Mouse (Mus musculus) T-helper 1 cell (primary cell): Measurements from ENCODE around the gene Hid1.

ENCODE experiments used
- in situ Hi-C: fragments of 300-600 bp; cut with MboI, MseI; formaldehyde crosslinking; loops from one replicate; pipeline ENCODE4 v1.15.1; 2025; ENCODE audit warnings: high pct_unique_total_duplicates

Gene Hid1

DNA sequence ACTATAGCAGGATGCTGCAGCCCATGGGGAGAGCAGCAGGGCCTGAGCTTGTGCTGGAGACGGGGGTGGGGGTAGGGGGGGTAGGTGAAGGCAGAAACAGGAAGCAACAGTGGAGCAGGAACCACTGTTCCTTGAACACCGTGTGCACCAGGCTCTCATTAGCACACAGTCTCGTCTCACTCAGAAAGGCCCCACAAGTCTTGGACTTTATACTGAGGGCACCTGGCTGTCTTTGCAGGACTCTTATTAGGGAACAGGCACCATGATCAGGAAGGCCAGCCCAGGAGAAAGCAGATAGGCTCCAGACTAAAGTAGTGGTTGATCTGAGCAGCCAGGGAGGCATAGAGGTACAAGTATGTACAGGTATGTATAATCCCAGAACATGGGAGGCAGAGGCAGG lies 30.2 kb downstream of the Hid1 start:
- in situ Hi-C loops, result loop anchor here (10.0 kb wide), 1 partner anchor 1153 kb away; no protein-coding TSS in a partner anchor

DNA sequence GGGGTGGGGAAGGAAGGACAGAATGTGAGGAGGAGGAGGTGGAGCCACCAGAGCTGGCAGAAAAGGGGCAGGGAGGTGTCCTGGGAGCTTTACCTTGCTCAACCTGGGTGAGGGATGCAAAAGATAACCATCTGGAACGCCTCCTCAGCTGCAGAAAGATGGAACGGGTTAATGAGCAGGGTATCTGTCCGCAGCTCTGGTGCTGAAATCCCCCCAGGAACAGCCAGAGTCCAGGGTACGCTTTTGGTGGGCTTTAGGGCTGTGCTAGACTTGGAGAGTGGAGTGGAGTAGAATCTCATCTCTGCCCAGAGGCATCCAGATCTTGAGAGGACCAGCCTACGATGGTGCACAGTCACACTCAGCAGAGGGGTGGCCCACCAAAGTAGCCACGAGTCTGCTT lies 31.4 kb downstream of the Hid1 start:
- in situ Hi-C loops, result loop anchor here (10.0 kb wide), 1 partner anchor 1151 kb away; no protein-coding TSS in a partner anchor

DNA sequence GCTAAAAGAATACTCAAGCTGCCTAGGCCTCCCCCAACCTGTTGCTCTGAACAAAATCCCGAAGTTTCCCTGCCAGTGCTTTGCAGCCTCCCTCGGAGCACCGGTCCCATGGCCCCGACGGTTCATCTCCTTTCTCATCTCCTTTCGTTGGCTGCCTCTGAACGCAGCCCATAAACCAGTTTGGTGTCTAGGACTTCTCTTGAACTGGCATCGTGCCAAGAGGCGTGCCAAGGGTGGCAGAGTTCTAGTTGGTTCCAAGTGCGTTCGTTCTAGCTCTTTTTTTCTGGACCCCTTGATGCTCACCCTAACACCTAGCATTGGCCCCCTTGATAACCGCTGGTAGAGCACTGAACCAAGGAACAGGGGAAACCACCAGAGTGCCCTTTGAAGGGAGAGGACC lies 32.3 kb downstream of the Hid1 start:
- in situ Hi-C loops, result loop anchor here (10.0 kb wide), 1 partner anchor 1150 kb away; no protein-coding TSS in a partner anchor

DNA sequence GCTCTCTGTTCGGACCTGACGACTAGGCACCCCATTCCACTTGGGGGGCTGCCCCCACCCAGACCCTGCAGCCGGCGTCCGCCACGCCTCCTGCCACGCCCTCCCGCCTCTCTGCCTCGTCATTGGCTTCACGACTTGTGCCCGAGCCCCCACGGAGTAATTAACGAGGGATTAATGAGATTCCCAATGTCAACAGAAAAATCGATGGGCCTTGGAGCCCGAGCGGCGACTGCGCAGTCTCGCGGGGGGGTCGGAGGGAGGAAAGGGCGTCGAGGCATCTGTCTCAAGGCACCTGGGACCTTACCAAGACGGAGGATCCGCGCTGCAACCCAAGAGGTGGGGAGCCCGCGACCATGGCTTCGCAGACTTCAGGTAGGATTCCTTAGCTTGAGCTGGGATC lies 33.0 kb downstream of the Hid1 start, which contains the start of gene Otop3:
Gene Otop3 (plus strand): TSS at position 201 of the 400 bp plus-strand sequence.
- in situ Hi-C loops, result loop anchor here (10.0 kb wide), 1 partner anchor 1150 kb away; no protein-coding TSS in a partner anchor

DNA sequence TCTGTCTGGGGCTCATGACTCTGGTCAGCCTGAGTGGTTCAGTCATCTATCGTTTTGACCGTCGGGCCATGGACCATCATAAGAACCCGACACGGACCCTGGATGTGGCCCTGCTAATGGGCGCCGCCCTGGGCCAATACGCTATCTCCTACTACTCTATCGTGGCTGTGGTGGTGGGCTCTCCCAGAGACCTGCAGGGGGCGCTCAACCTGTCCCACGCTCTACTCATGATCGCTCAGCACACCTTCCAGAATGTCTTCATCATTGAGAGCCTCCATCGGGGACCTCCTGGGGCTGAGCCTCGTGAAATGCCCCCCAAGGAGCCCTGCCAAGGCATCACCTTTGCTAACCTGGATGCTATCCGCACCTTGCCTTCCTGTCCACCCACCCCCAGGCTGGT lies 38.2 kb downstream of the Hid1 start:
- in situ Hi-C loops, result no loop called here

DNA sequence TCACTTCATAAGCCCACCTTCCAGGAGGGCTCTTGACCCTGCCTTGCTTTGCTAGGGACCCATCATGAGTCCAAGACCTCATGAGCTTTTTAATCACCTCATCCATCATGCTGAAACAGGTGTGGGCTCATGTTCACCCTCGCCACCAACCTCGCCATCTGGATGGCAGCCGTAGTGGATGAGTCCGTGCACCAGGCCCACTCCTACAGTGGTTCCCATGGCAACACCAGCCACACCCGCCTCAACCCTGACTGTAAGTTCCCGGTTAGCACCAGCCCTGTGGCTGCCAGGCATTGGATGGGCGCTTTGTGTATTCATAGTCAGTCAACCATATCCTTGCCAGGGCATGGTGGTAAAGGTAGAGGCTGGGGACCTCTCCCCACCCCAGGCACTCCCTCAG lies 40.8 kb downstream of the Hid1 start:
- in situ Hi-C loops, result no loop called here

DNA sequence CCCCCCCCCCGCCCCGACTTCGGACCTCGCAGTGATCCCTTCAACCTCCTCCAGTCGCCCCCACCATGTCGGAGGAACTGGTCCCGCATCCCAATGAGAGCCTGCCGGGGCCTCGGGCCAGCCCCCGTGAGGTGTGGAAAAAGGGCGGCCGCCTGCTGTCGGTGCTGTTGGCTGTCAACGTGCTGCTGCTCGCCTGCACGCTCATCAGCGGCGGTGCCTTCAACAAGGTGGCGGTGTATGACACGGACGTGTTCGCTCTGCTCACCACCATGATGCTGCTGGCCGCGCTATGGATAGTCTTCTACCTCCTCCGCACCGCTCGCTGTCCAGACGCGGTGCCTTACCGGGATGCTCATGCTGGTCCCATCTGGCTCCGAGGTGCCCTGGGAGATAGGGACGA lies 44.2 kb downstream of the Hid1 start:
- in situ Hi-C loops, result no loop called here

DNA sequence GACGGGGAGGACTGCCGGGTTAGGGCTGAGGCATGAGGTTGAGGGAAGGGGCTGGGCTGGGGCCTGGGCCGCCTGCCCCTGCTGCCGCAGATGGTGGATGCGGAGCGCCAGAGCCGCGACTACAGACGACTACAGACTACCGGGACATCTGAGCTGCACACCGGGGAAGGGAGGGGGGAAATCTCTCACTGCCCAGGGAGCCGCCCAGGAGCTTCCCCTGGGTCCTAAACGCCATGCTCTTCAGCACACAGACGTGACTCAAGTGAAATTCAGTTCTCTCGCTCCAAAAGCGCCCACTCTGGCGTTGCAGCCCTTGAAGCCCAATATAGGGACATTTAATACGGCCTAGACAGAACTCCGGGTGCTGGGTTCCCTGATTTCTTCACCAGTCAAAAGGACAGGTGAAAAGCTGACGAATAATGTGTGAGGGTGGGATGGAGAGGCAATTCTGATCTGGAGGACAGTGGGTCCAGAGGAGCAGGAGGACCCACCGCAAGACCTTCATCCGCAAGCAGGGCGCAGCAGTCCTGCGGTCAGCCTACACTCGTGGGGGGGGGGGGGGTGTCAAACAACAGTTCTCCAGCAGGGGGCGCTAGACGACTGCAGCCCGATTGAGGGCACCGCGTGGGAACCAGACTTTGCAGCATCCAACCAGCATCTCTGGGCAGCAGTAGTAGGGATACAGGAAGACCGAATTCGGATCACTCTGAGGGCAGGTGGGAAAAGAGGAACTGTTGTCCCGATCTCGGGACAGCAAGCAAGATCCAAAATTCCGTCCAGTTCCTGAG lies 45.5 kb downstream of the Hid1 start, which contains the start of gene Ush1g:
Gene Ush1g (minus strand): TSS at position 136 of the 788 bp plus-strand sequence.
- in situ Hi-C loops, result no loop called here

DNA sequence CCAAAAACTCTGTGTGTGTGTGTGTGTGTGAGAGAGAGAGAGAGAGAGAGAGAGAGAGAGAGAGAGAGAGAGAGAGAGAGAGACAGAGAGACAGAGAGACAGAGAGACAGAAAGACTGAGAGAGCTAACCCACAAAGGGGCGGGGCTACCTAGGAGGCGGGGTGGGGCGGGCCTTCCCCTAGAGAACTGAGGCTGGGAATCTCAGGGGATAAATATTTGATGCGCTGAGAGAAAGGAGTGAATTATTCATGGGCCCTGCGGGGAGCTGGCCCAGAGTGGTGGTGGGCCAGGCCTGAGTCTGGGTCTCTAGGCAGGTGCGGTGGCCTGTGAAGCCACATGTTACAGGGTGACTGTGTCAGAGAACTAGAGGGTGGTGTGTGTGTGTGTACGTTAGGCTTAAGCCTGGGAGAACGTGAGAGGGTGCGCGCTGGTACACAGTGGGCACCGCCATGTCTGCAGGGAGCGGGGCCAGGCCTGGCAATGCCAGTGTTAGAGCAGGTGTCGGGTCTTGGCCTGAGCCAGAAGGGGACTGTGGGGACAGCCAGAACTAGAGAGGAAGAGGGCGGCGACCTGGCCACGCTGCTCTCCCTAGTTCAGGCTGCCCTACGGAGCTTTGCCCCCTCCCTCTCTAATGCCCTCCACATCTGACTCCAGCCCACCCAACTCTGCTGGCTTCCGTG lies 47.7 kb downstream of the Hid1 start:
- in situ Hi-C loops, result loop anchor here (5.0 kb wide), 1 partner anchor 37 kb away; no protein-coding TSS in a partner anchor

DNA sequence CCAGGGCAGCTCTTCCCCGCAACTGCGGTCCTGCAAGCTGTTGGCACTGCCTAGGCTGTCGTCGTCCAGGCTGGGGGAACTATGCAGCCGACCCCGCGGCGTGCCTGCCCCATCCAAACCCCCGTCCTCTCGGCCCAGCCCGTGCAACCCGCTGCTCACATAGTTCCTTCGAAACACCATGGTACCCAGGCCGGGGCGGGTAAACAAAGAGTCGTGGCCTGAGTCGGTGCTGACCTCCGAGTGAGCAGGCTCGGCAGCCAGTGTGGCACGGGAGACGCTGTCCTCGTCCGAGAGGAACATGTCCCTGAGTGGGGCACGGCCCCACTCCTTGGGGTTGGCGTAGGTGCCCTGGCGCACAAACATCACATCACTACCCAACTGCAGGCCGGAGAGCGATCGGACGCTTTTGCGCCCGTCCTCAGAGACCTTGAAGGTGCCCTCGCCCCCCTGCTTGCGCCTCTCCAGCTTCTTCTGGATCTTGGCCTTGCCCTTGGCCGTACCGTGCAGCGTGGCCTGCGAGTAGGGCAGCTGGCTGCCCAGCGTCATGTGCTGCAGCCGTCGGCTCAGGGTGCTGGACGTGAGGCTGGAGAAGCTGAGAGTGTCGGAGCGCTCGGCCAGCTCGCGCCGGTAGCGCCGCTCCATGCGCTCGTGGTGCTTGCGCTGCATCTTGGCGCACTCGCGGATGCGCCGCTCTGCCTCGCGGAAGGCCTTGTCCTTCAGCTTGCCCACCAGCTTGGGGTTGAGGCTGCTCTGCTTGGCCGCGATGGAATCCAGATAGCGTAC lies 49.1 kb downstream of the Hid1 start:
- in situ Hi-C loops, result loop anchor here (5.0 kb wide), 1 partner anchor 39 kb away; no protein-coding TSS in a partner anchor

DNA sequence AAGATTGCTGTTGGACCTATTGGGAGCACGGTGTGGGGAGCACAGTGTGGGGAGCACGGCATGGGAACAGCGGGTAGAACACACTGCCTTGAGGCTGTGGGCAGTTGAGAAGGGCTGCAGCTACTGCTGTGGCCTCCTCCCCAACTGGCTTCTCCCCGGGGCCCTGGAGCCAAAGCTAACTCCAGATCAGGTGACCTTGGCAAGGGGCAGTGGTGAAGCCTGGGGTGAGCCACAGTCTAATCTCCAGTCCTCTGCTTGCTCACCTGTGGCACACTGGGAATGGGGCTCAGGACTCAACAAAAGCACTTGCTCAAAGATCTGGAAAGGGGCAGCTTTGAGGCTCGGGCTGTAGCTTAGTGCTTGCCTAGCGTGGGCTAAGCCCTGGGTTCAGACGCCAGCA lies 50.4 kb downstream of the Hid1 start:
- in situ Hi-C loops, result loop anchor here (5.0 kb wide), 1 partner anchor 40 kb away; no protein-coding TSS in a partner anchor

DNA sequence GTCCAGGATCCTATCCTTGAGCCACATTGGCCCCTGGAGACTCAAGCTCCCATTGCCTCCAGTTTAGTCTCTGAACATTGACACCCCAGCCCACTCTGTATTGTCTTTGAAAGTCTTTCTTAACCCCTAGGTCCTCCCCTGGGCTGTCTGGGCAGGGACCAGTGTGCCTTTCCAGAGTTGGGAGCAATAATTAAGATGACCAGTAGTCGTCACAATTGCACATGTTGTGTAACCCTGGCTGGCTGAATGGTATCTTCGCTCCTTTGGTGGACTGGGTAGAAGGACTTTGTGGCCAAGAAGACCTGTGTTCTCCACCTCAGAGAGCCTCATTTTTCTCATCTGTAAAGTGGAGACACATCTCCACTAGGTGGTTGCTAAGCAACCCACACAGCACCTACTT lies 53.3 kb downstream of the Hid1 start:
- in situ Hi-C loops, result no loop called here

DNA sequence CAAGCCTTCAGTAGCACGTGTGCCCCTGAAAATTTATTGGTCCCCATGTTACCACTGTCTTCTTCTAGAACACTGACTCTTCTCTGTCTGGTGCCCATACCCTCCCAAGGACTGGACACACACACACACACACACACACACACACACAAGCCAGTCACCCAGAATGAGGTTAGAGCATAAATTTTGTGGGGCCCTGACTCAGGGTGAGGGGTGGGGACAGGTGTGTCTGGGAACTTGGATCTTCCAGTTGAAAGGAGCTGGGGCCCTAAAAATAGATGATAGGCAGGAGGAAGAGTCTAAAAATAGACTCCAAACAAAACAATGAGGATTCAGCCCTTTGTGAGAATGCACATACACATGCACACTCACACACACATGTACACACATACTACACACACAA lies 58.8 kb downstream of the Hid1 start:
- in situ Hi-C loops, result no loop called here

DNA sequence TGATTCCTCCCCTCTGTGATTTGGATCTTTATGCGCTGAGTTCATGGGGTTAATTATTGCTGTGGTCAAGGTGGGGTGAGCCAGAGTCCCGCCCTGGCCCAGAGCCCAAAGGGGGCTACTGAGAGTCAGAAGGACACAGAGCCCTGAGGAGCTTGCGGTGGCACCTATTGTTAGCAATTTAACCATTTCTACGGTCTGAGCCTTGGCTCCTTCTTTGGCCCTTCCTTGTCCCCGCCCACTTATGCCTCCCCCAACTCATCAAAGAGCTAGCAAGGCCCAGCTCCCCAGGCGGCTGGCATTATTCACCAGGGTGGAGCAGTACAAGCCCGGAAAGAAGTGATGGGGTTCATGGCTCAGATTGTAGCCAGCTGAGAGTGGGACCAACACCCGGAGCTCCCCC lies 60.7 kb downstream of the Hid1 start, which contains the start of gene Otop2:
Gene Otop2 (plus strand): TSS at position 301 of the 400 bp plus-strand sequence.
- in situ Hi-C loops, result no loop called here

DNA sequence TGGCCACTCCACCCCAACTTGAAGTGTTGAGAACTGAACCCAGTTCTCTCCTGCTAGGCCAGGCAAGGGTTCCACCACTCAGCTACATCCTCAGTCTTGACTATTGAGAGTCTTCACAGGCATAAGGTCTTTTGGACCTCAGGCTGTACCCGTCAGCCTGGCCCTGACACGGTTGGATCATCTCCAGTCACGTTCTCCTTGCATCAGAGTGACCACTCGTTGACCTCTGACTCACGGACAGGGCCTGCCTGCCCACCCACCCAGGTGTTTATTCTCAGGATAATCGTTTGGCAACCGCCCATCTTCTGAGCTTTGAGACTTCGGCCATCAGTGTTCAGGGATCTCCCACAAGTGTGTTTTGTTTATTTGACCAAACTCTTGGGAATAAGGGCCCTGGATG lies 64.4 kb downstream of the Hid1 start:
- in situ Hi-C loops, result no loop called here

DNA sequence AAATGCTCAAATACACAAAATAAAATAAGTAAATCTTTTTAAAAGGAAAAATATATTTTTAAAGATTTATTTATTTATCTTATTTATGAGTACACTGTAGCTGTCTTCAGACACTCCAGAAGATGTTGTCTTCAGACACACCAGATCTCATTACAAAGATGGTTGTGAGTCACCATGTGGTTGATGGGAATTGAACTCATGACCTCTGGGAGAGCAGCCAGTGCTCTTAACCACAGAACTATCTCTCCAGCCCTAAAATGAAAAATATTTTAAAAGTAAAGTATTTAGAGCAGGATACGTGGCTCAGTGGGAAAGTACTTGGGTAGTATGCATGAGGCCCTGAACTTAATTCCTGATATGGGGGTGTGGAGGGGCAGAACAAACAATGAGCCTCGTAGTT lies 66.2 kb downstream of the Hid1 start:
- in situ Hi-C loops, result no loop called here

DNA sequence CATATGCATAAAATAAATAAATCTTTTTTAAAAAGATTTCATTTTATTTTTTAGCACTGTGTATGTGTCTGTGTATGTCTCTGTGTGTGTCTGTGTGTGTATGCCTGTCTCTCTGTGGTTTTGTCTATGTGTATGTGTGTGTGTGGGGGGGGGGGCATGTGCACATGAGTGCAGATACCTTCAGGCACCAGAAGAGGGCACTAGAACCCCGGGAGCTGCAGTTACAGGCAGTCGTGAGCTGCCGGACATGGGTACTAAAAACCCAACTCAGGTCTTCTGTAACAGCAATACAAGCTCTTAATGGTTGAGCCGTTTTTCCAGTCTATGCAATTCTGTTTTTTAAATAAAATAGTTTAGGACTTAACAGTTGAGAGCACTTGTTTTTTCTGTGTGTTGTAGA lies 66.8 kb downstream of the Hid1 start:
- in situ Hi-C loops, result no loop called here

DNA sequence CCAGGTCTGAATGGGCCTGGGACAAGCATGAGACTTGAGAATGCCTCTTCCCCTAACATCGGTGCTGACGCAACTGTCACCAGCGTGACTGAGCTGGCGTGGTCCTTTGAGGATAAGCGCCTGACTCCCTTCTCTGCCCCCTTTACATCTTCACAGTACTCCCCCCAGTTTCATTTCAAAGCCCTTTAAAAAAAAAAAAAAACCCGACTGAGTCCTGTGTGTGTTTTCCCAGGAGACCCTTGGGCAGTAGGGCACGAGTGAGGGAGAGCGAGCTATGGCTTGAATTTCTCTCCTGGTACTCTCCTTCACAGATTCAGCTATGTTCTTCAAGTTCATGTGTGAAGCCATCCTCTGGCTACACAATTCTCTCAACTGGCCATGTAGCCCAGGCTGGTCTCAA lies 69.4 kb downstream of the Hid1 start:
- in situ Hi-C loops, result no loop called here
